Mouse (Mus musculus): ENCODE data around the gene Cldn13. TPM values are rescaled to one million over a fixed set of nuclear protein-coding genes. Genes with fewer than 3 reads are reported as not detected.

Cldn13 gene
- polyA plus RNA-seq (2017; shearing (Covaris generic)) = not detected

GRCm38 (mm10) chr5:134915311-134915710 lies at the start of gene Cldn13:
TSS of gene Cldn13 (minus strand) at chr5:134915526.

GRCm38 (mm10) chr5:134946857-134947255 lies 31.5 kb upstream of the Cldn13 start, which contains the start of gene Cldn4:
TSS of gene Cldn4 (minus strand) at chr5:134946934.

GRCm38 (mm10) chr5:134932179-134932902 lies 17.0 kb upstream of the Cldn13 start, which contains the start of gene Mettl27:
TSS of gene Mettl27 (plus strand) at chr5:134932368.

GRCm38 (mm10) chr5:134906633-134907032 lies 8.7 kb downstream of the Cldn13 start, which contains the start of gene Tmem270:
TSS of gene Tmem270 (minus strand) at chr5:134906733.

Other genes starting within 250 kb of the Cldn13 start
- gene Limk1, start 226.9 kb downstream of the Cldn13 start, polyA plus RNA-seq (2017; shearing (Covaris generic)) = 10.4 TPM
- gene Eln, start 168.2 kb downstream of the Cldn13 start, polyA plus RNA-seq (2017; shearing (Covaris generic)) = not detected
- gene Tmem270, start 8.8 kb downstream of the Cldn13 start, polyA plus RNA-seq (2017; shearing (Covaris generic)) = not detected
- 21.8 TPM for gene Mettl27, start 16.8 kb upstream of the Cldn13 start, polyA plus RNA-seq (2017; shearing (Covaris generic))
- gene Cldn4, start 31.4 kb upstream of the Cldn13 start, polyA plus RNA-seq (2017; shearing (Covaris generic)) = not detected
- gene Cldn3, start 70.7 kb upstream of the Cldn13 start, polyA plus RNA-seq (2017; shearing (Covaris generic)) = not detected
- gene Abhd11, start 93.6 kb upstream of the Cldn13 start, polyA plus RNA-seq (2017; shearing (Covaris generic)) = 101 TPM
- 14.9 TPM for gene Stx1a, start 108.0 kb upstream of the Cldn13 start, polyA plus RNA-seq (2017; shearing (Covaris generic))
- 24.1 TPM for gene Dnajc30, start 148.7 kb upstream of the Cldn13 start, polyA plus RNA-seq (2017; shearing (Covaris generic))
- gene Bud23, start 149.4 kb upstream of the Cldn13 start, polyA plus RNA-seq (2017; shearing (Covaris generic)) = 114 TPM
- not detected for gene Vps37d, start 162.7 kb upstream of the Cldn13 start, polyA plus RNA-seq (2017; shearing (Covaris generic))
- 0.22 TPM for gene Mlxipl, start 174.4 kb upstream of the Cldn13 start, polyA plus RNA-seq (2017; shearing (Covaris generic))
- gene Tbl2, start 234.1 kb upstream of the Cldn13 start, polyA plus RNA-seq (2017; shearing (Covaris generic)) = 21.8 TPM